Mouse (Mus musculus): ENCODE results near the gene Pkhd1. TPM values are rescaled to one million over a fixed set of nuclear protein-coding genes. Genes with fewer than 3 reads are reported as not detected.

Gene Pkhd1
- polyA plus RNA-seq, 1 experiment from 2014 or later = 0.67 TPM

DNA sequence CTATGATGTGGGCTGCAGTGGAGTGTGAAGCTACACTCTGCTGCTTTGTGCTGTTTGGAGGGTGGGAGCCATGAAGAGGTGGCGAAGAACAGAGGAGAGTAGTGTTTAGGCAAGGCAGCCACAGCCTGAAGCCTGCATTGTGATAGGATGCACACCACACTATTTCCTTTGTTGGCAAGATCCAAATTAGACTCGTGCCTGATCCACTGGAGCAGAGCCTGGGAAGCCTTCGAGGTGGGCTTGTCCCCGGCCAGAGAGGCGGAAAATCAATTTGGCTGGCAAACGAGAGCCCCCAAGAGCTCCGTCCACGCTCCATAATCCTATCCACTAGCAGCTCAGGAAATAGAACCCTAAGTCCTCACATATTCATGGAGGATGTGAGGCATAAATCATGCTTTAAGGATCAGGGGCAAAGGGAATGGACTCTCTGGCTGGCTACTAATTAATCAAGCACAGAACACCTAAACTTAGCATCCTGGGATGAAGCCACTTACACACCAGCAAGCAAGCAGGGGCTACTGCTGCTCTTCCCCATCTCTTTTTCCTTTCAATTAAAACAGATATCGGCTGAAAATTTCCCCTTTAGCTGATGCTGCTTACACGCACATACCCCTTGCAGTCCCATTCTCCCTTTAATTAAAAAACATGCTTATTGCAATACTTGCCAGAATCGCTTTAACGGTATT, 189.4 kb downstream of the Pkhd1 start:
- H3K9me3 ChIP-seq (ENCODE audit: low read depth, low read length) = no peaks in the 10 kb centered on the region
- no peak overlapping the region for H3K4me3 ChIP-seq (ENCODE audit: low read depth, low read length)
- H3K27ac ChIP-seq (ENCODE audit: low read depth) = no peak overlapping the region
- 82% methylated on average over 12 of the region's 12 CpGs for WGBS
- DNase-seq (no peak), ATAC-seq (ENCODE audit: insufficient read depth) (no peak)
- no peak overlapping the region for H3K4me2 ChIP-seq
- no peaks in the 10 kb centered on the region for H3K4me1 ChIP-seq (ENCODE audit: insufficient read depth)
- H3K27me3 ChIP-seq (ENCODE audit: insufficient read depth, low read length) = no peaks in the 10 kb centered on the region
- no peak overlapping the region for H3K9ac ChIP-seq
- H3K36me3 ChIP-seq (ENCODE audit: insufficient read depth) = no peaks in the 10 kb centered on the region
- no peak for TF ChIP-seq CTCF (IDR thresholded peaks at IDR 0.05; ENCODE audit: low read depth)

DNA sequence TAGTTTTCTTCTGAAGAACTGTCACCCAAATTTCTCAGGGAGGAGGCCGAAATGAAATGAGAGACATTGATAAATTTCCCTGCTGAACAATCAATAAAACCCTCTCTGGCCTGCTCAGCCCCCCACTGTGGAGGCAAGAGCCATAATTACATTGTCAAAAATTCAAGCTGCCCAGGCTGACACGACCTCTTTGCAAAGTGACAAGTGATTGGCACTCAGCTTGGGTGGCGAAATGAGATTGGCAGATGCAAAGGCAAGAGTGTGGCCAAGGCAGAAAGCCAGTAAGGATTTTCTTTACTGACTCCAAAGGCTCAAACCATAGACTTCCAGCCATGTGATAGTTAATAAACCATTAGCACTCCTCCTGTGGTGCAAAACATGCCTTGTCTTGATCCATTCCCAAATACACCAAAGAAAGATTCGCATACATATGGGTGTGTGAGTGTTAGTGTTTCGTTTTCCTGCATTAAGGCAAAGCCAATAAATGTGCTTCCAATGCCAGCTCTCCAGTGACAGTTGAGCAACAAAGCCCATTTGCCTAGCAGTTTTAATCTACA, 208.4 kb downstream of the Pkhd1 start:
- Histone ChIP-seq H3K36me3 (ENCODE audit: insufficient read depth) (no peaks in the 10 kb centered on the region), H3K4me1 (ENCODE audit: insufficient read depth) (no peaks in the 10 kb centered on the region), H3K27ac (ENCODE audit: low read depth) (no peak overlapping the region), H3K4me2 (no peak overlapping the region), H3K9ac (no peak overlapping the region), H3K4me3 (ENCODE audit: low read depth, low read length) (no peak overlapping the region), H3K27me3 (ENCODE audit: insufficient read depth, low read length) (no peaks in the 10 kb centered on the region), H3K9me3 (ENCODE audit: low read depth, low read length) (no peaks in the 10 kb centered on the region)
- 69% methylated on average over 5 of the region's 5 CpGs for WGBS
- ATAC-seq (ENCODE audit: insufficient read depth) (no peak), DNase-seq (no peak)
- no peak for TF ChIP-seq CTCF (IDR thresholded peaks at IDR 0.05; ENCODE audit: low read depth)

GRCm38 (mm10) chr1:20398319-20398718, 219.5 kb downstream of the Pkhd1 start:
- ATAC-seq (ENCODE audit: insufficient read depth) = peak; percentile 41; the same call in 1 of the 2 replicates
- no peak overlapping the region for H3K9ac ChIP-seq
- no peak overlapping the region for H3K27ac ChIP-seq (ENCODE audit: low read depth)
- no peak overlapping the region for H3K4me3 ChIP-seq (ENCODE audit: low read depth, low read length)
- no peaks in the 10 kb centered on the region for H3K4me1 ChIP-seq (ENCODE audit: insufficient read depth)
- no peak for DNase-seq
- 49% methylated on average over 4 of the region's 4 CpGs for WGBS
- no peaks in the 10 kb centered on the region for H3K9me3 ChIP-seq (ENCODE audit: low read depth, low read length)
- H3K27me3 ChIP-seq (ENCODE audit: insufficient read depth, low read length) = no peaks in the 10 kb centered on the region
- TF ChIP-seq CTCF (IDR thresholded peaks at IDR 0.05; ENCODE audit: low read depth) = no peak
- no peak overlapping the region for H3K4me2 ChIP-seq
- H3K36me3 ChIP-seq (ENCODE audit: insufficient read depth) = no peaks in the 10 kb centered on the region

DNA sequence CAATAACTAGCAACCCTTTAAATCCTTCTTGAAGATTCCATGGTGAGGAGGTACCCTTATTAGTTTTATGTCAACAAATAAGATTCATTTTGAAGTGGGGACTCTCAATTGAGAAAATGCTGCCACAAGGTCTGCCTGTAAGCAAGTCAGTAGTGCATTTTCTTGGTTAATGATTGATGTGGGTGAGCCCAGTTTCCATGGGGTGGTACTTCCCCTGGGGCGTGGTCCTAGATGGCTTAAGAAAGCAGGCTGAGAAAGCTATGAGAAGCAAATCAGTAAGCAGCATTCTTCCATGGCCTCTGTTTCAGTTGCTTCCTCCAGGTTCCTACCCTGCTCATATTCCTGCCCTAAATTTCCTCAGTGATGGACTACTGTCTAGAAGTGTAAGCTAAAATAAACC, 253.4 kb downstream of the Pkhd1 start:
- WGBS = 46% methylated on average over 1 of the region's 1 CpGs
- ATAC-seq (ENCODE audit: insufficient read depth) = no peak
- H3K27ac ChIP-seq (ENCODE audit: low read depth) = no peak overlapping the region
- no peak overlapping the region for H3K4me3 ChIP-seq (ENCODE audit: low read depth, low read length)
- no peaks in the 10 kb centered on the region for H3K4me1 ChIP-seq (ENCODE audit: insufficient read depth)
- H3K36me3 ChIP-seq (ENCODE audit: insufficient read depth) = no peaks in the 10 kb centered on the region
- no peak overlapping the region for H3K4me2 ChIP-seq
- no peaks in the 10 kb centered on the region for H3K27me3 ChIP-seq (ENCODE audit: insufficient read depth, low read length)
- H3K9me3 ChIP-seq (ENCODE audit: low read depth, low read length) = no peaks in the 10 kb centered on the region
- no peak for TF ChIP-seq CTCF (IDR thresholded peaks at IDR 0.05; ENCODE audit: low read depth)
- no peak for DNase-seq
- no peak overlapping the region for H3K9ac ChIP-seq

GRCm38 (mm10) chr1:20344651-20345050, 273.2 kb downstream of the Pkhd1 start:
- Histone ChIP-seq H3K9ac (no peak overlapping the region), H3K36me3 (ENCODE audit: insufficient read depth) (no peaks in the 10 kb centered on the region), H3K27ac (ENCODE audit: low read depth) (no peak overlapping the region), H3K9me3 (ENCODE audit: low read depth, low read length) (no peaks in the 10 kb centered on the region), H3K27me3 (ENCODE audit: insufficient read depth, low read length) (no peaks in the 10 kb centered on the region), H3K4me2 (no peak overlapping the region), H3K4me1 (ENCODE audit: insufficient read depth) (no peaks in the 10 kb centered on the region), H3K4me3 (ENCODE audit: low read depth, low read length) (no peak overlapping the region)
- no peak for ATAC-seq (ENCODE audit: insufficient read depth)
- 49% methylated on average over 3 of the region's 3 CpGs for WGBS
- no peak for TF ChIP-seq CTCF (IDR thresholded peaks at IDR 0.05; ENCODE audit: low read depth)
- no peak for DNase-seq

DNA sequence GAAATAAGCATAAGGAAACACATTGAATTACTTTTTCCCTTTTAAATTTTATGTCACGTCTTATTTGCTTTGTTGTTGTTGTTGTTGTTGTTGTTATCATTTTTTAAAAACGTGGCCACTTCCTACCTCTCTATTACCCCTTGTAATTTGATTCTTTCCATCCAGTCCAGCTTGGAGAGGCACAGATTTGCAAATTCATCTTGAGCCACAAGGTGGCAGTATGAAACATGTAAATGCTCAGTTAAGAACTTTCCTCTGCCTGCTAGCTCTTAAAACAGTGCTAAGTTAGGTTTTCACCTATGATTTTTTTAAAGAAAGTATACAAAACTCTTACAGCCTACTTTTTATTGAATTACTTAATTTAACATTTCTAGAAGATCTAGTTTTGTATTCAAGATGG, 306.4 kb downstream of the Pkhd1 start:
- no peak overlapping the region for H3K27ac ChIP-seq (ENCODE audit: low read depth)
- no peaks in the 10 kb centered on the region for H3K27me3 ChIP-seq (ENCODE audit: insufficient read depth, low read length)
- no peaks in the 10 kb centered on the region for H3K9me3 ChIP-seq (ENCODE audit: low read depth, low read length)
- H3K4me2 ChIP-seq = no peak overlapping the region
- H3K9ac ChIP-seq = no peak overlapping the region
- no peak overlapping the region for H3K4me3 ChIP-seq (ENCODE audit: low read depth, low read length)
- DNase-seq (peak; percentile 89), ATAC-seq (ENCODE audit: insufficient read depth) (peak; percentile 76; the same call in 1 of the 2 replicates)
- no peaks in the 10 kb centered on the region for H3K4me1 ChIP-seq (ENCODE audit: insufficient read depth)
- WGBS = 6% methylated on average over 2 of the region's 2 CpGs
- H3K36me3 ChIP-seq (ENCODE audit: insufficient read depth) = no peaks in the 10 kb centered on the region
- TF ChIP-seq CTCF (IDR thresholded peaks at IDR 0.05; ENCODE audit: low read depth) = peak; percentile 71

DNA sequence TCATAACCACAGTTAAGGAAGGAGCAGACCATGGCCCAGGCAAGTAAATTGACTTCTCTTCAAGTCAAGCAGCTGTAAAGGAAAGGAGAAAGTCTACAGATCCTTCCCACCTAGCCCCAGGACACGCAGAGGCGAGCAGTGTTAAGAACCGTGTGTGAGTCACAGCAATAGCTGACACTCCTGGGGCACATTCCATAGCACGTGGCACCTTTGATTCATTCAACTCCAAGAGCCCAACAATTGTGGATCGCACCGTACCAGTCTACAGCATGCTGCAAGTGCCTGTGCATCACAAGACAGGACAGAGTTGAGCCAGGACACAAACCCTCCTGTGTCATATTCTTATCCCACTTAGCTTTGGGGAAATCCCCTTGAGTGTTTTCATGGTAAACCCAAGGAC, 306.9 kb downstream of the Pkhd1 start:
- H3K4me2 ChIP-seq = no peak overlapping the region
- no peak for ATAC-seq (ENCODE audit: insufficient read depth)
- no peak overlapping the region for H3K27ac ChIP-seq (ENCODE audit: low read depth)
- DNase-seq = no peak
- H3K36me3 ChIP-seq (ENCODE audit: insufficient read depth) = no peaks in the 10 kb centered on the region
- TF ChIP-seq CTCF (IDR thresholded peaks at IDR 0.05; ENCODE audit: low read depth) = no peak
- H3K4me3 ChIP-seq (ENCODE audit: low read depth, low read length) = no peak overlapping the region
- H3K9ac ChIP-seq = no peak overlapping the region
- H3K9me3 ChIP-seq (ENCODE audit: low read depth, low read length) = no peaks in the 10 kb centered on the region
- WGBS = 52% methylated on average over 6 of the region's 6 CpGs
- H3K4me1 ChIP-seq (ENCODE audit: insufficient read depth) = no peaks in the 10 kb centered on the region
- H3K27me3 ChIP-seq (ENCODE audit: insufficient read depth, low read length) = no peaks in the 10 kb centered on the region

Measured in lung, embryonic 14.5 days (tissue).